Mouse (Mus musculus) embryo, embryonic 10 days (tissue): ENCODE measurements around the gene Gm21190.
"Not testable (repeated sequence)": the region's sequence is repeated elsewhere in the genome, so short reads cannot be mapped to it uniquely, and the experiment has no call there.

ENCODE experiments used
- DNase-seq: peaks from one replicate; pipeline ENCODE4 v3.0.0-alpha.2; 2015; ENCODE audit warnings: low spot score

The Gm21190 gene

GRCm38 (mm10) chr5:15488743-15489142 is 40.3 kb downstream of the Gm21190 start:
- DNase-seq = no peak

GRCm38 (mm10) chr5:15484616-15485015 is 44.4 kb downstream of the Gm21190 start:
- not testable (repeated sequence) for DNase-seq

- not testable (repeated sequence) for DNase-seq
Observed at GRCm38 (mm10) chr5:15483576-15483975, 45.4 kb downstream of the Gm21190 start.

- not testable (repeated sequence) for DNase-seq
Observed at GRCm38 (mm10) chr5:15482815-15483214, 46.2 kb downstream of the Gm21190 start.

- DNase-seq = not testable (repeated sequence)
Observed at GRCm38 (mm10) chr5:15476423-15476822, 52.6 kb downstream of the Gm21190 start, which contains the start of gene Gm21149. Gene Gm21149, minus strand, starts transcription at chr5:15476523.
